Mouse (Mus musculus) heart, postnatal 0 days (tissue): ENCODE results near the gene Plekhm1.

ENCODE experiments used
- CTCF ChIP-seq: IDR thresholded peaks from 2 replicates; pipeline ENCODE4 v1.5.1; 2016; ENCODE audit warnings: antibody characterized with exemption, control low read depth, low read depth
- EP300 ChIP-seq: IDR thresholded peaks from 2 replicates; pipeline ENCODE4 v1.6.1; 2016; ENCODE audit warnings: antibody characterized with exemption, low read depth

GRCm38 (mm10) chr11:103326950-103327349, 85.5 kb downstream of the Plekhm1 start:
- TF ChIP-seq CTCF (peak; percentile 92), EP300 (no peak)
